Mouse (Mus musculus): ENCODE data around the gene Snrnp25.
A peak's percentile ranks its signal among the peaks of the same experiment; 100 is the strongest.

Snrnp25 gene

DNA sequence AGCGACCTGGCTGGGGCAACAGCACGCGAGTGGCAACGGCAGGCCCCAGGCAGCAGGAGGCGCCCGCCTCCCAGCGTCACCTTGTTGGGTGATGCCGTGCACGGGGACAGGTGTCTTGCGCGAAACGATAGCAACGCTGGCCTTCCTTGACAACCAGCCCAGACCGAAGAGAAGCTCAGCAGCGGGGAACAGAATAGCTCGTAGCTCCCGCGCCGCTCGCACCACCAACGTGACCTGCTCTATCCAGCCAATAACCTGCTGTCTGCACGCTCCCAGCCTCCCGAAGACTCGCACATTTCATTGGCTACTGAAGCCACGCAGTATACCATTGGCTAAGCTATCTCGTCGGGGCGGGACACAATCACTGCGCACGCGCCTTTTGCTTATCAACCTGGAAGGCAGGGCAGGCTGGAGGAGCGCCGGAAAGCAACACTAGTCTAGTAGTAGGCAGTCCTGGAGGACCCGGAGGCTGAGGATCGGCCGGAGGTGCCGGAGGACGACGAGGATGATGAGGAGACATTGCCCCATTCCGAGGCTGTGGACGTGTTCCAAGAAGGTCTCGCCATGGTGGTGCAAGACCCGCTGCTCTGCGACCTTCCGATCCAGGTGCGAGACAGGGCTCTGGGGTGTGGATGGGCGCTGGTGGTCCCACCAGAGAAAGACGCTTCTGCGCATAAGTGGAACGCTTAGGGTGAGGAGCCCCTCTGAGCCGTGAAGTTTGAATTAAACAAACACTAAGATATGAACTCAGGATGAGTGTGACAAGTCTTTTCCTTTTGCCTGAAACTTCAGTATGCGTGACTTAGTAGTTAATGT, at the start of gene Snrnp25:
Gene Snrnp25, plus strand, starts transcription at position 358 of the 816 bp plus-strand sequence.
- DNase-seq: peak; percentile 97

GRCm38 (mm10) chr11:32156854-32157630, 48.2 kb upstream of the Snrnp25 start:
- no peak for DNase-seq

- peak; percentile 76 for DNase-seq
These were observed 47.2 kb upstream of the Snrnp25 start for GRCm38 (mm10) chr11:32157791-32158594.

DNA sequence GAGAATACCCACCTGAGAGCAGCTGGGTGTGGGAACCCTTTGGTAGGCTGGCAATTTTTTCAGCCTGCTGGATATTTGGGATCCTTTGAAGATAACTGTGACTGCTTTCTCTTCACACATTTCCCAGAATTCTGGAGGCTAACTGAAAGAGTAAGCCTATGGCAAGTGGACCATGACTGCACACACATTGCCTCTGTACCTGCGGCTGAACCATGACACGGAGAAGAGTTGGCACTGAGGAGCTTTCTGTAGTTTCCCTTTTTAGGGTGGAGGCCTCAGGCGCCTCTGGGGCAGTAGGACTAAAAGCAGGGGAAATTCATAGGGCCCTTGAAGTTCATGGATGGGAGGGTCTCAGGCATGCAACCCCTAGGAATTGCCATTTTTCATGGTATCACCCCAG, 46.0 kb upstream of the Snrnp25 start:
- DNase-seq: no peak

DNA sequence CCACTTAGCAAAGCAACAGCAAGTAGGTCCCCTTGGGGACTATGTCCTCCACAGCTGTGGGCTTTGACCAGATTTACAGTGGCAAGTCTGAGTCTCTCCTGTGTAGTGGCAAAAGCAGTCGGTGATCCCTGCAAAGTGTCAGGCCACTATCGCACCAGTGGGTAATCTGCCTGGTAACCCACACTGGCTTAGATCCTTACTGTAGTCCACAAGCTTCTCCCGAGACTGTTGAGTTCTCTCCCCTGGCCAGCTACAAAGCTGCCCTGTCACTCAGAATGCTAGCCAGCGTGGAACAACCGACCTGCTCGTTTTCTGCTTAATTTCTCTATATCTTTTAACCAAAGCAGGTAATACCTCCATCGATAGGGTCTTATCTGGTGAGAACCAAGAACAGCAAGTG, 44.9 kb upstream of the Snrnp25 start:
- DNase-seq: no peak

DNA sequence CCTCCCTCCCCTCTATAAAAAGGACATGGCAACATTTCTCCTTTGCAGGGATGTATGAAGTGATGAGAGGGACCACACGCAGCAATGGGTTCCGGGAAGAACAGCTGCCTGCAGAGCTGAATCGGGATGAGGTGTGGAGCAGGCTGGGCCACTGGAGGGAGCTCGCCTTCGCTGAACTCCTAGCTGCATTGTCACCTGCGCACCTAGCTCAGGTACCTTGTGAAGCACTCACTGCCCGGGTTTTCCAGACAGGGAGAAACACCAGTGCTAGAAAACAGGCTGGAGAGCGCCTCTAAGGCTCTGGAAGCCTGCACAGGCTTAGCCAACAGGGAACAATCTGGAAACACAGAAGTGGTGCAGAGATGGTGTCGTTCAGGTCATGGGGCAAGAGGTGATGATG, 43.7 kb upstream of the Snrnp25 start:
- DNase-seq: no peak

DNA sequence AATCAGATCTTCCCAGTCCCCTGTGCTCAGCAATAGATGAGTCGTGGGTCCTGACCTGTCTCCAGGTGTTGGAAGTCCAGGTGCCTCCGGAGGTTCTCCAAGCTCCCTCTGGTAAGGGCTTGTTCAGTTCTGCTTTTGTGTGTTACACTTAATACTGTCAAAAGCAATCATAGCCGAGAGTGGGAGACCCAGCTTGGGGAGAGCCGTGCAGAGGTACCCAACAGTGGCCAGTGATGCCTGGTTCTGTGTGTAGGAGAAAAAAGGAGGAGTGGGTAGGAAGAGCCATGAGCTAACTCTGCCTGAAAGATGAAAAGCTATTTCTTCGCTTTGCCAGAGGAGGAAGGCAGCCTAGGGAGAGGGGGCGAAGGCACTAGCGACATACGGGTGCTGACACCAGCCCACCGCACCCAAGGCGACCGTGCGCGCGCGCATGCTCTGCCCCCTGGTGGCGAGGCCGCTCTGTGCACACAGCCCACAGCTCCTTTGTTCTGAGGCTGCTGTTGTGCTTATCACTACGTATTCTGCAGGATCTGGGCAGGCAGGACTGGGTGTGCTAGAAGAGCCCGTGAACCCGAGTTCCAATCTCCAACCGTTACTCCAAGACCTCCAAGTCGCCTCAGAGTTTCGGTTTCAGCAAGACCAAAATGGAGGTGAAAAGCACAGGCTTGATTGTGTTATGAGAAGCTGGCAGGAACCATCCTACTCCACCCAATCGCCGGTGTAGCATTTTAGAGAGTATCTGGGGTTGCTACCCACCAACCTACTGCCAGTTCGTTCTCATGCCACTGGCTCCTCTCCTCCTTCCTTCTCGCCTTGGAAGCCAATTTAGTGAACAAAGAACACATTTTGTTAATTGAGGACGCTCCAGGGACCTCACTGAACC, 43.1 kb upstream of the Snrnp25 start:
- DNase-seq: peak; percentile 81

DNA sequence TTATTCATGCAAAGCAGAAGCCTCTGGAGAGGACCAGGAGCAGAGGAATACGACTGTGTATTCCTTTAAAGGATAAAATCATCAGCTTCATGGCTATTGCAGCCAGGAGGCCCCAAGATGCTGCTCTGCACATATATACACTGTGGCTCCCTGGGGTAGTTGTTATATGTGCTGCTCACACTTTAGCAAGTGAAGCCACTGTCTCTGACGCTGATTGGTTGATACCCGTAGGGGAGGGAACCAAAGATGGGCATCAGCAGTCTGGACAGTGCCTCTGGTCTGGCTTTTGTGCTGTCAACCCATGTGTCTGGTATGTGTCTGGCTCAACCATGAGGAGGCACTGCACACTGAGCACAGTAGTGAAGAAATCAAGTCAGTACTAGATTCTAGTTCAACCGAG, 38.5 kb upstream of the Snrnp25 start:
- DNase-seq: no peak

DNA sequence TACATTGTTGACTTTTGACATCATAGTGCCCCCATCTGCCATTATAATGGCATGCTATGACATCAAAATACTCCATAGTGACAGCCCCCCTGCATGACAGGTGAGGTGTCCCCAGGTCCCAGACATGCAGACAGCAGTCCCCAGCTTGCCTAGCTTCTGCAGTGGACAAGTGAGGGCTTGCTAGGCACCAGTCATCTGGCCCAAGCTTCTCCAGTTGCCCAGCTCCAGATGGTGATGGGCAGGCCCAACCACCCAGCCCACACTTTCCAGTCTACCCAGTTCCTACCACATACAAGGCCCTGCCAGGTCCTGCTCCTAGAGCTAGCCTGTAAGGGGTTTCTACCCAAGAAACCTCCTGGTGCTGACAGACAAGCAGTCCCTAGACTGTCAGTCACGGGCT, 26.7 kb upstream of the Snrnp25 start:
- no peak for DNase-seq

DNA sequence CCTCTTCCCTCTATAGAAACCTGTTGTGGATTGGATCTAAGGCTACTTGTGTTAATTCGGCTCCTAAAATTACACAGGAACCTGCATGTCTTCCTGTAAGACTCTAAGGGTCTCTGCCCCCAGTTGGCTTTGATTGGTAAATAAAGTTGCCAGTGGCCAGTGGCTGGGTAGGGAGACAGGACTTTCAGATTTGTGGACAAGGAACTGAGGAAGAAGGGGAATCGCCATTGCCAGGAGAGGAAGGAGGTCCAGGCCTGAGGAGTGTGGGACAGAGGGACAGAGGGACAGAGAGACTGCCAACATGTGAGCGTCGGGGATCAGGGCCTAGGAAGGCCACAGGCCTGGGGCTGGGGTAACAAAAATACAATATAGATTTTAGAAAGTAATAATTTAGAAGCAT, 24.0 kb upstream of the Snrnp25 start:
- DNase-seq: no peak

- DNase-seq: peak; percentile 80
These were observed 23.0 kb upstream of the Snrnp25 start for GRCm38 (mm10) chr11:32181973-32182868.

DNA sequence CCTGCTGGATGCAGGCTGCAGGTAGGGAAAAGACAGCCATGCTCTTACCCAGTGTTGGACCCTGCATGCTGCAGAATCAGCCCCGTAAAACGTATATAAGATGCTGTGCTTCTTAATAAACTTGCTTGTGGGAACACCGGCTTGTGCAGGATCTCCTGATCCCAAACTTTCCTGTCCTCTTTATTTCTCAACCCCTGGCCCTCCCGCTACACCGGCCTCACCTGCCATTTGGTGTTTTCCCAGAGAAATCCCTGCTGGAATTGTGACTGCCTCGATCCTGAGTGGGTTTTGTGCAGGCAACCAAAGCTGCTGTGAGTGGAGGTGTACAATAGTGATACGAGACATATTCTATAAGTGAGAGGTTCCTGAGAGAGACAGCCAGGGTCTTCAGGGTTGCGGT, 20.7 kb upstream of the Snrnp25 start:
- DNase-seq: no peak

- DNase-seq: no peak
These were observed 19.2 kb upstream of the Snrnp25 start for GRCm38 (mm10) chr11:32186031-32186430.

DNA sequence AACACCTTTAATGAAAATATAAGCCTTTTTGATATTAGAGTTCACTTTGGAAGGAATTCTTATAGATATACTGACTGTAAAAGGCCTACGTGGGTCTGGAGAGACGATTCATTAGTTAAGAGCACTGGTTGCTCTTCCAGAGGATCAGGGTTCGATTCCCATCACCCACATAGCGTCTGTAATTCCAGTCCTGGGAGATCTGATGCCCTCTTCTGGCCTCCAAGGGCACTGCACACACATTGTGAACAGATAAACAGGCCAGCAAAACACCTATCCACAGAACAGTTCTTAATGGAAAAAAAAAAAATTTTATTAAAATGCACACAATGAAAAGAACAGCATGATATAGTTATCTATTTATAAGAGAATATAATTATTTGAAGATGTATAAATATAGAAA, 18.0 kb upstream of the Snrnp25 start:
- DNase-seq: no peak

- DNase-seq: no peak
These were observed 16.3 kb upstream of the Snrnp25 start for GRCm38 (mm10) chr11:32188881-32189280.

DNA sequence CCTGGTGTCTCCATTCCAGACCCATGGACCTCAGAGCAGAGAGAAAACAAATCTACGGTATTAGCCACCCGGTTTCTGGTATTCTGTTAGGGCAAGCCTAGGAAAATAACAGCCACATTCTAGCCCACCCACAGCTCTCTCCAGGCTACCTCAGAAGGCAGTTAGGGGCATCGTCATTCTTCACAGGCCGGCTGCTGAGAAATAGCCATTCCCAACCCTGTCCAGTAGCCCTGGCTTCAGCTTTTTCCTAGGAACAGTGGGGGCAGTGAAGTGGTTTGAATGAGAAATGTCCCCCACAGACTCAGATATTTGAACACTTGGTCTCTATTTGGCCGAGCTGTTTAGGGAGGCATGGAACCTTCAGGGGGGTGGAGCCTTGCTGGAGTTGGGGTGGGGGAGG, 15.8 kb upstream of the Snrnp25 start:
- DNase-seq: no peak

DNA sequence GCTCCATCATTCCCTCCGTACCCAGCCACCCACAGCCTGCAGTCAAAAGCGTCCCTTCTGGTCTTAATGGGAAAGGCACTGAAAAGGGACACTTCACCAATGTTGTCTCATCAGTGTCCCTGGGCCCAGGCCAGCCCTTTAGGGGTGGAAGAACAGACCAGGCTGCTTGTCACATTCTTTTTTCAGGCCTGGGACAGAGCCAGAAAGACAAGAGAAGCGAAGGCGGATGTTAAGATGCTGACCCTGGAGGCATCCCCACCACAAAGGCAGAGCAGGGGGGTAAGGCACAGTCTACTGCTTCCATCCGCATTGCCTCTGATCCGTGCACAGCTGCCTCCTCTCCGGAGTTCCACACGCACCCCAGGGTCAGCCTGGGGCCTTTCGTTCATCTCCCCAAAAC, 15.1 kb upstream of the Snrnp25 start:
- no peak for DNase-seq

GRCm38 (mm10) chr11:32190603-32191110, 14.6 kb upstream of the Snrnp25 start:
- DNase-seq: no peak

DNA sequence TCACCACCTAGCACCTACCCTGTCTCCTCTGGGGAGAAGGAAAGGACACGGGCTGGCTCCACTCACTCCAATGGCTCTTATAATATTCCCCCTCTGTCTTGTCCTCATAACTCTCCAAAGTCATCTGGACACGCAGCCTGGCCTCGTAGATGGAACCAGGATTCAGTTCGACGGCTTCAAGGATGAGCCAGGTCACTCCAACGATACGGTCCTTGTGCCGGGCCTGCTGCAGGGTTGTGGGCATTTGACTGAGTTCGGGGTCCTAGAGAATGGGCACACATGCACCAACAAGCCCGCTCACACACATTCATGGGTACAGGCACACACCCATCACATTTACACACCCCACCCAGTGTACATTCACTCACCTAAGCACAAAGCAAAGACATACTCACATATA, 12.1 kb upstream of the Snrnp25 start:
- DNase-seq: no peak

GRCm38 (mm10) chr11:32194086-32194485, 11.1 kb upstream of the Snrnp25 start:
- no peak for DNase-seq

GRCm38 (mm10) chr11:32194626-32195025, 10.6 kb upstream of the Snrnp25 start:
- DNase-seq: no peak
